Comparison of ENCODE assay signal across 16 mouse cellular contexts in genomic region chr10:111117198-111117845, GRCm38 (mm10). TPM values are rescaled to one million over a fixed set of nuclear protein-coding genes. Genes with fewer than 3 reads are reported as not detected.
DNase-seq lines count a peak whose midpoint lies in the region; ATAC-seq and TF ChIP-seq lines count a peak whose summit lies in the region.
"Had no signal": no experiment of that assay in that cellular context is flagged by ENCODE, and none has a peak within 500 bp of the region (broad histone marks: within the 10 kb centered on the region; RNA-seq: fewer than 3 reads in every experiment).

No protein-coding gene starts in this region.

- 47% methylated on average over 7 of the region's 7 CpGs for WGBS in midbrain, embryonic 12.5 days
- 42% methylated on average over 7 of the region's 7 CpGs for WGBS in midbrain, embryonic 16.5 days
- WGBS in macrophage (ENCODE audit: missing documents), result 86% methylated on average over 7 of the region's 7 CpGs

- no peak for TF ChIP-seq POLR2A in bone marrow macrophage, adult 2 months (IDR thresholded peaks at IDR 0.05; ENCODE audit: borderline replicate concordance, low read depth, low read length)

- H3K4me3 ChIP-seq in midbrain, embryonic 12.5 days, result no peak overlapping the region
- no peak overlapping the region for H3K4me3 ChIP-seq in midbrain, embryonic 16.5 days (ENCODE audit: low read depth, low read length)
- no peak overlapping the region for H3K4me3 ChIP-seq in bone marrow macrophage, adult 2 months (ENCODE audit: insufficient read depth, low read length)
- H3K4me3 ChIP-seq in macrophage (ENCODE audit: inconsistent target), result no peak overlapping the region
- H3K4me3 ChIP-seq in gastrocnemius, adult 2 months, result no peak overlapping the region
- H3K4me3 ChIP-seq: embryonic facial prominence, embryonic 10.5 days; lung, embryonic 15.5 days had no signal

- peaks cover 35% of the 10 kb centered on the region for H3K79me2 ChIP-seq in macrophage (ENCODE audit: inconsistent target)

- no peak overlapping the region for H3K9ac ChIP-seq in midbrain, embryonic 12.5 days (replicated peaks)
- H3K9ac ChIP-seq in midbrain, embryonic 16.5 days (ENCODE audit: low read depth, low read length), result no peak overlapping the region
- H3K9ac ChIP-seq: lung, embryonic 15.5 days had no signal

- intact Hi-C loops in gastrocnemius, adult 2 months (cut with DNase I), result no loop called here

- no peaks in the 10 kb centered on the region for H3K27me3 ChIP-seq in midbrain, embryonic 12.5 days
- H3K27me3 ChIP-seq in midbrain, embryonic 16.5 days (ENCODE audit: control insufficient read depth, insufficient read depth, low read depth, low read length), result no peaks in the 10 kb centered on the region
- H3K27me3 ChIP-seq: lung, embryonic 15.5 days had no signal

- no peak overlapping the region; the same call in 1 of the 2 replicates for H3K27ac ChIP-seq in midbrain, embryonic 12.5 days (replicated peaks)
- H3K27ac ChIP-seq in midbrain, embryonic 16.5 days (ENCODE audit: low read length), result no peak overlapping the region
- peak overlapping the region; percentile 100 for H3K27ac ChIP-seq in bone marrow macrophage, adult 2 months (ENCODE audit: insufficient read depth, low read depth, low read length)
- H3K27ac ChIP-seq in macrophage, result peak overlapping the region; percentile 99
- no peak overlapping the region for H3K27ac ChIP-seq in gastrocnemius, adult 2 months
- H3K27ac ChIP-seq: embryonic facial prominence, embryonic 10.5 days; hindbrain, postnatal 0 days; lung, embryonic 15.5 days had no signal

- DNase-seq in embryo, embryonic 11 days, result peak; percentile 17
- no peak for DNase-seq in embryo, embryonic 10 days (ENCODE audit: low spot score)
- no peak for DNase-seq in gastrocnemius, adult 2 months
- DNase-seq: cerebellum, adult 2 months; gastrocnemius, postnatal 10 days; heart, postnatal 10 days; thymus, postnatal 25 days had no signal

- no peaks in the 10 kb centered on the region for H3K36me3 ChIP-seq in midbrain, embryonic 12.5 days
- H3K36me3 ChIP-seq in midbrain, embryonic 16.5 days (ENCODE audit: control insufficient read depth, insufficient read depth, low read length), result no peaks in the 10 kb centered on the region
- no peaks in the 10 kb centered on the region for H3K36me3 ChIP-seq in macrophage (ENCODE audit: inconsistent target)
- H3K36me3 ChIP-seq: embryonic facial prominence, embryonic 10.5 days; lung, embryonic 15.5 days had no signal

- TF ChIP-seq CTCF in bone marrow macrophage, adult 2 months (IDR thresholded peaks at IDR 0.05; ENCODE audit: low read depth, low read length), result no peak
- TF ChIP-seq CTCF in gastrocnemius, adult 2 months (IDR thresholded peaks at IDR 0.05), result no peak

- H3K9me3 ChIP-seq in midbrain, embryonic 12.5 days, result no peaks in the 10 kb centered on the region
- H3K9me3 ChIP-seq in midbrain, embryonic 16.5 days (replicated peaks; ENCODE audit: control insufficient read depth, low read length, poor library complexity, severe bottlenecking), result no peaks in the 10 kb centered on the region
- H3K9me3 ChIP-seq: embryonic facial prominence, embryonic 10.5 days; lung, embryonic 15.5 days had no signal

- peaks cover 7% of the 10 kb centered on the region for H3K4me1 ChIP-seq in midbrain, embryonic 12.5 days
- no peaks in the 10 kb centered on the region for H3K4me1 ChIP-seq in midbrain, embryonic 16.5 days (ENCODE audit: control insufficient read depth, insufficient read depth, low read length)
- peaks cover 53% of the 10 kb centered on the region for H3K4me1 ChIP-seq in bone marrow macrophage, adult 2 months (ENCODE audit: control insufficient read depth, insufficient read depth, low read length)
- H3K4me1 ChIP-seq: lung, embryonic 15.5 days had no signal

- peak; percentile 72 for ATAC-seq in midbrain, embryonic 12.5 days (ENCODE audit: low FRiP score, low read depth)
- ATAC-seq in midbrain, embryonic 16.5 days, result no peak
- ATAC-seq in CD4-positive, CD25-positive, alpha-beta regulatory T cell, adult 4 months, result no peak
- ATAC-seq: hindbrain, postnatal 0 days had no signal

- H3K4me2 ChIP-seq in midbrain, embryonic 12.5 days (replicated peaks), result no peak overlapping the region
- no peak overlapping the region for H3K4me2 ChIP-seq in midbrain, embryonic 16.5 days (ENCODE audit: low read length)
- H3K4me2 ChIP-seq: liver, embryonic 11.5 days; lung, embryonic 15.5 days had no signal

RNA-seq across cellular contexts. Expression of gene Osbpl8, which starts 47.2 kb away (rescaled TPM):
- polyA plus RNA-seq in midbrain, embryonic 12.5 days (2016; fragmentation: Nextera tagmentation; extraction: Ambion mirVana), result 21.3 and 25.5 TPM in 2 replicates
- polyA plus RNA-seq in midbrain, embryonic 16.5 days (2015; fragmentation: Nextera tagmentation; extraction: Ambion mirVana), result 15.2 and 19.5 TPM in 2 replicates
- polyA plus RNA-seq in bone marrow macrophage, adult 2 months (2012; ENCODE audit: insufficient read depth, insufficient read length, missing spikeins), result 155 and 166 TPM in 2 replicates
- 1,000 to 10,000 TPM in 13 of 26 experiments, 100 to 1,000 TPM in 13; 377 to 2,472 (median 952) TPM for total RNA-seq in macrophage (2018; cell fraction: chromatin; rRNA removed)
- 100 to 1,000 TPM; 337 to 883 (median 545) TPM for total RNA-seq in macrophage (2018; cell fraction: cytosol; rRNA removed)
- 1,000 to 10,000 TPM in 9 of 26 experiments, 100 to 1,000 TPM in 17; 456 to 1,463 (median 788) TPM for total RNA-seq in macrophage (2018; cell fraction: nucleus; rRNA removed)
- 244 to 329 TPM (median 315 TPM) in 3 replicates for polyA plus RNA-seq in macrophage (2018)
- 10 to 100 TPM; 13.6 to 15.6 TPM for total RNA-seq in gastrocnemius, adult 2 months (2021)
- polyA plus RNA-seq in CD4-positive, CD25-positive, alpha-beta regulatory T cell, adult 4 months (2017; shearing (Covaris generic)), result 10 to 100 TPM; 12.9 to 13.2 TPM

Comparison
In these comparisons a context has a peak if more than half of its experiments do, and no peak if none do; other contexts are left out.
1. H3K27ac ChIP-seq: peak in bone marrow macrophage, adult 2 months (single experiment) and macrophage (single experiment); none in midbrain, embryonic 12.5 days (single experiment), midbrain, embryonic 16.5 days (single experiment) and gastrocnemius, adult 2 months (single experiment).